Mouse (Mus musculus) C2C12 (cell line): Measurements from ENCODE around the gene Cdk4. TPM values are rescaled to one million over a fixed set of nuclear protein-coding genes. Genes with fewer than 3 reads are reported as not detected.
A peak's percentile ranks its signal among the peaks of the same experiment; 100 is the strongest.

Experiments
- H3K27me3 ChIP-seq: one replicate; pipeline ENCODE4 v1.6.1; 2011; ENCODE audit not compliant: control insufficient read depth, insufficient read depth, insufficient read length
- H3K36me3 ChIP-seq: one replicate; pipeline ENCODE4 v1.6.1; 2011; ENCODE audit not compliant: control insufficient read depth, insufficient read depth
- H3K4me3 ChIP-seq: one replicate; pipeline ENCODE4 v1.5.1; 2011; ENCODE audit warnings: mild to moderate bottlenecking, control low read depth; ENCODE audit not compliant: poor library complexity, insufficient read depth, severe bottlenecking
- H3K79me2 ChIP-seq: one replicate; pipeline ENCODE4 v1.6.1; 2011; ENCODE audit not compliant: control insufficient read depth, insufficient read depth
- H3K79me3 ChIP-seq: one replicate; pipeline ENCODE4 v1.6.1; 2011; ENCODE audit warnings: low read depth, control low read depth
- H3ac ChIP-seq: one replicate; pipeline ENCODE3; 2011; ENCODE audit warnings: low read depth; ENCODE audit not compliant: control insufficient read depth, insufficient read length
- CEBPB ChIP-seq: IDR thresholded peaks from one replicate; pipeline ENCODE4 v1.6.1; 2011; ENCODE audit warnings: low read depth, mild to moderate bottlenecking, control low read depth, moderate library complexity
- CTCF ChIP-seq: IDR thresholded peaks from one replicate; pipeline ENCODE4 v1.5.1; 2011; ENCODE audit not compliant: control insufficient read depth, insufficient read depth, insufficient read length
- FOSL1 ChIP-seq: IDR thresholded peaks from one replicate; pipeline ENCODE4 v1.8.0; 2011; ENCODE audit warnings: mild to moderate bottlenecking, low read length; ENCODE audit not compliant: poor library complexity, insufficient read depth, severe bottlenecking
- MAX ChIP-seq: IDR thresholded peaks from one replicate; pipeline ENCODE4 v1.6.1; 2011; ENCODE audit warnings: mild to moderate bottlenecking, control low read depth
- MYOD1 ChIP-seq: IDR thresholded peaks from one replicate; pipeline ENCODE4 v1.6.1; 2011; ENCODE audit warnings: low read depth; ENCODE audit not compliant: control insufficient read depth, insufficient read length
- MYOG ChIP-seq: IDR thresholded peaks from one replicate; pipeline ENCODE4 v1.6.1; 2011; ENCODE audit not compliant: control insufficient read depth, insufficient read length; ENCODE audit errors: extremely low read depth
- USF1 ChIP-seq: IDR thresholded peaks from one replicate; pipeline ENCODE4 v1.6.1; 2011; ENCODE audit warnings: low read depth, mild to moderate bottlenecking, control low read depth, moderate library complexity
- polyA plus RNA-seq: library from polyadenylated mRNA; unstranded; fragments of >200 nt; fragmentation: generic; extraction: Trizol; gene quantifications from one replicate; pipeline ENCODE4 v1.2.1, GENCODE M21; 2012; ENCODE audit warnings: missing spikeins

Cdk4 gene
- polyA plus RNA-seq, 1 experiment: 714 TPM

DNA sequence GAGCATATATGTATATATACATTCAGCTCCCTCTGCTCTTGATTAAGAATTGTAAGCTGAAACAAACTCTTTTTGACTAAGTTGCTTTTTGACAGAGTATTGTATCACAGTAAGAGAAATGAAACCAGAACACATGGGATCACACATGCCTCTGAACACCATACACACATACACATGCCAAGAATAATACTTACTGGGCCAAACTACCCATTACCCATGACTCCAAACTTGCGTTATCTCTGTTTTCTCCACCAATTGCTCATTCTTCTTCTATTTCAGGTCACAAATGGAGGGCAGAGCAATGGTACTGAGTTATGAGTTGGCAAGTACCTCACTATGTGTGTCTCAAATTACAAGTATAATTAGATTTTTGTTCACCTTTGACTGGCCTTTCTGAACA is 10.6 kb downstream of the Cdk4 start:
- H3K4me3 ChIP-seq: no peak overlapping the region
- peaks cover 10% of the 10 kb centered on the region for H3K79me2 ChIP-seq
- no peaks in the 10 kb centered on the region for H3K27me3 ChIP-seq
- H3K36me3 ChIP-seq: no peaks in the 10 kb centered on the region
- H3K79me3 ChIP-seq: peaks cover 8% of the 10 kb centered on the region
- no peak for TF ChIP-seq CTCF
- no peak for TF ChIP-seq MAX
- TF ChIP-seq USF1: no peak
- TF ChIP-seq MYOD1: no peak
- H3ac ChIP-seq: no peak overlapping the region

DNA sequence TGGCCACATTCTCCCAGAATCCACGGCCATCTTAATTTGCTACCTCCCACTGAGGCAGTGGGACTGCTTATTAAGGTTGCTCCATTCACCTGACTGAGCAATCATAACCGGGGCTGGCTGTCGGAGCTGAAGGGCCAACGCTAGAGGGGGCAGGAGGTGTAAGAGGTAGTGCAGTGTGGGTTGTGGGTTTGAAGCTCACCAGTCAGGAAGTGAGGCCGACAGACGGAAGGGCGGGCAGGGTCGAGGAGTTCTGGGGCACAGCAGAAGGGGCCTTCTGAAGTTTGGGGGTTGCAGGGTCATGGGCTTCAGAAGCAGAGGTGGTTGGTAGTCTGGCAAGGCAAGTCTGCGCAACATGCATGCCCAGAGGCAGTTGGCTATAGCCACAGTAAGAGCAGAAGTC is 11.7 kb downstream of the Cdk4 start, which contains the start of gene Agap2:
Gene Agap2, plus strand, starts transcription at position 205 of the 400 bp plus-strand sequence.
- Histone ChIP-seq H3K79me3 (no peaks in the 10 kb centered on the region), H3ac (no peak within 1 kb of the TSS), H3K36me3 (no peaks in the 10 kb centered on the region), H3K79me2 (no peaks in the 10 kb centered on the region), H3K4me3 (no peak within 1 kb of the TSS), H3K27me3 (peaks cover 1% of the 10 kb centered on the region)
- no peak for TF ChIP-seq USF1
- TF ChIP-seq MAX: no peak
- no peak for TF ChIP-seq MYOD1
- TF ChIP-seq FOSL1: no peak
- no peak for TF ChIP-seq CEBPB
- TF ChIP-seq CTCF: no peak
- TF ChIP-seq MYOG: no peak

DNA sequence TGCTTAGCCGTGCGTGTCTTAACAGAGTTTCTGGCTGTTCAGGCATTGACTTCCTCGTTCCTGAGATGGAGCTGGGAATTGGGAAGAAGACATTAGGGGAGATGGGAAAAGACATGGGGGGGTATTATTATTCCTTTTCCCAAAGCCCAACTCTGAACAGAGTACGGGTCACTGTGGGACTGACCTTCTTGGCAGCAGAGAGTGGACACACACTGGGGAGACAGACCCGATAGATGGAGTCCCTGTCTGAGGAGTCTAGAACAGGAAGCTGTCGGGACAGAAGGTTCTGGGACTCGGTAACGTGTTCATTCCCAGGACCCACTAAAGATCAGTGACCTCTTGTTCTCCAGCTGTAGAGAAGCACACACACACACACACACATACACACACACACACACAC is 12.3 kb downstream of the Cdk4 start:
- no peak overlapping the region for H3ac ChIP-seq
- no peak for TF ChIP-seq FOSL1
- TF ChIP-seq MAX: no peak
- TF ChIP-seq MYOG: no peak
- TF ChIP-seq CEBPB: no peak
- TF ChIP-seq MYOD1: no peak
- no peak for TF ChIP-seq USF1
- TF ChIP-seq CTCF: no peak
- H3K79me3 ChIP-seq: no peaks in the 10 kb centered on the region
- H3K27me3 ChIP-seq: peaks cover 4% of the 10 kb centered on the region
- no peaks in the 10 kb centered on the region for H3K36me3 ChIP-seq
- no peaks in the 10 kb centered on the region for H3K79me2 ChIP-seq
- no peak overlapping the region for H3K4me3 ChIP-seq

DNA sequence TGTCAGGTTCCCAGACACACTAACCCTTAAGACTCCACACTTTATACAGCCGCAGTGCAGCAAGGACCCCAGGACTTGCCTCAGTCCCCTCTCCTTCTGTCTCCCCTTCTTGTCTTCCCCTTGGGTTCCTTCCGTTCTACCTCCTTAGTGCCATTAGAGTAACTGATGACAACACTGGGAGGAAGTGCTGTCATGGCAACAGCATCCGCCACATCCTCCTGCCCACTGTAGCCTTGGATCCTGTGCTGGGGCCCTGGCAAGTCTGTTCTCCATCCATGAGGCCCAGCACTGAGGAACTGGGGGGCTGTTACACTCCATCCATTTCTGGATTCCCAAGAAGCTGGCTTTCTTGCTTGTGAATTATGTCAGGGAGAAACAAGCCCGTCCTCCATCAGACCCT is 12.7 kb downstream of the Cdk4 start:
- H3K27me3 ChIP-seq: peaks cover 4% of the 10 kb centered on the region
- no peak overlapping the region for H3ac ChIP-seq
- H3K36me3 ChIP-seq: no peaks in the 10 kb centered on the region
- no peaks in the 10 kb centered on the region for H3K79me3 ChIP-seq
- H3K4me3 ChIP-seq: no peak overlapping the region
- TF ChIP-seq CEBPB: no peak
- TF ChIP-seq USF1: no peak
- no peak for TF ChIP-seq FOSL1
- TF ChIP-seq MAX: no peak
- no peak for TF ChIP-seq MYOG
- no peak for TF ChIP-seq CTCF
- no peak for TF ChIP-seq MYOD1
- H3K79me2 ChIP-seq: no peaks in the 10 kb centered on the region

DNA sequence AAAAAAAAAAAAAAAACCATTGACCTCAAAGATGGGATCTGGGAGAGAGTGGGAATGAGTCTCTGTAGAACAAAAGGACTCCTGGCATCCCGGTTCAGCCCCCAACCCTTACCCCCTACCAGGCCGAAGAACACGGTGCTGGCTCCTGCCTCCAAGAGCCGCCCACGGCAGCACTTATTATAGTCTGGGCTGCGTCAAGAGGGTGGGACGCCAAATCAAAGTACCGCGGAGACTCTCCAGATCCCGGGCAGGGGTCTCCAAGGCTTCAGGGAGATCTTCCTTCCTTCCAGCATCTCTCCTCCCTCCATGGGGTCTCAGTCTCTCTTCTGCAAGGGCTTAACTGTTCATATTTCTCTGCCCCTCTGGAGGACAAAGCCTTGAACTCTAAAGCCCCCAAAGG is 14.2 kb downstream of the Cdk4 start:
- H3ac ChIP-seq: no peak overlapping the region
- peaks cover 4% of the 10 kb centered on the region for H3K27me3 ChIP-seq
- TF ChIP-seq USF1 (no peak), CTCF (no peak), CEBPB (no peak), FOSL1 (no peak), MAX (no peak), MYOD1 (no peak)
- H3K36me3 ChIP-seq: no peaks in the 10 kb centered on the region
- no peak overlapping the region for H3K4me3 ChIP-seq
- no peaks in the 10 kb centered on the region for H3K79me3 ChIP-seq
- H3K79me2 ChIP-seq: no peaks in the 10 kb centered on the region

DNA sequence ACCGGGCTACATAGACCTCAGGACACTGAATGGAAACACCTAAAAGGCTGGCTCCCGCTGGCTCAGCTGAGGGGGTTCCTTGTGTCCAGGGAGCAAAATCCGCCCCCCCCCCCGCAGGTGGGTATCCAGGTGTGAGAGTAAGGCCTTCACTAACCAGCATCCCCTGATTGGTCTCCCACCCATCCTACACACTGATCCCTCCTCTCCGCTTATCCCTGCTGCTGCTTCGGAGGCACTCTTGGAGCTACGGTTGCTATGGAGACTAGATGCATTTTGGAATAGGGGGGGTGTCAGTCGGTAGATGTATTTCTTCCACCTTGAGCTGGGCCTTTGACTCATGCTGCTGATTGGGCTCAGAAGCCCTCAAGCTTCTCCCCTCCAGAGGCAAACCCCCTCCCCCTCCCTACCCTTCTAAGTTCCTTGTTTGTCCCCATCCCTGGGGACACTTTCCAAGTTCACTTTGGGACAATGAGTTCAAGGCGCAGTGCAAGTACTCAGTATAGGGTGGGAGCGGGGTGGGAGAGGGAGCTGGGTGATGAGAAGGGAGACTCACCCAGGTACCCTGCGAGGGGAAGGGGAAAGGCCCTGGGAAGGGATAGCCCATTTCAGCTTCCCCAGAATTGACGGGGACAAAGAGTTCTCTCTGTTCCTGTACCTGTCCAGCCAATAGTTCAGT is 14.8 kb downstream of the Cdk4 start:
- Histone ChIP-seq H3K36me3 (no peaks in the 10 kb centered on the region), H3K27me3 (peaks cover 4% of the 10 kb centered on the region), H3K79me3 (no peaks in the 10 kb centered on the region), H3K79me2 (no peaks in the 10 kb centered on the region), H3K4me3 (peak overlapping the region; percentile 14), H3ac (no peak overlapping the region)
- TF ChIP-seq FOSL1 (no peak), MYOD1 (no peak), CEBPB (no peak), MYOG (no peak), USF1 (no peak), MAX (no peak), CTCF (no peak)
